Mouse (Mus musculus): ENCODE measurements at regions not wholly inside any gene's neighbourhood (a gene's known extent, or its start where the extent isn't known, plus 50 kb on each side); places are given as distances from the start of the nearest gene placed in this dataset.

- no peak for DNase-seq (ENCODE audit: low spot score)
Measured at GRCm38 (mm10) chr9:74342176-74342575, 232.0 kb downstream of the Wdr72 start.

- DNase-seq (ENCODE audit: low spot score) = no peak
Measured at GRCm38 (mm10) chr9:74345027-74345426, 234.9 kb downstream of the Wdr72 start.

- DNase-seq (ENCODE audit: low spot score) = no peak
Measured at GRCm38 (mm10) chr9:74348776-74349175, 238.6 kb downstream of the Wdr72 start.

- no peak for DNase-seq (ENCODE audit: low spot score)
Measured at GRCm38 (mm10) chr9:74365930-74366438, 255.8 kb downstream of the Wdr72 start.

- no peak for DNase-seq (ENCODE audit: low spot score)
Measured at GRCm38 (mm10) chr9:74376191-74376590, 266.0 kb downstream of the Wdr72 start.

- no peak for DNase-seq (ENCODE audit: low spot score)
Measured at GRCm38 (mm10) chr9:74377204-74377603, 267.0 kb downstream of the Wdr72 start.

GRCm38 (mm10) chr9:74384206-74384896, 274.2 kb downstream of the Wdr72 start:
- no peak for DNase-seq (ENCODE audit: low spot score)

GRCm38 (mm10) chr9:74425594-74425993, 315.4 kb downstream of the Wdr72 start:
- no peak for DNase-seq (ENCODE audit: low spot score)

- no peak for DNase-seq (ENCODE audit: low spot score)
Measured at GRCm38 (mm10) chr9:74449981-74450380, 339.8 kb downstream of the Wdr72 start.

GRCm38 (mm10) chr9:74461084-74461483, 350.9 kb downstream of the Wdr72 start:
- DNase-seq (ENCODE audit: low spot score) = no peak

- DNase-seq (ENCODE audit: low spot score) = no peak
Measured at GRCm38 (mm10) chr9:74476830-74477229, 366.7 kb downstream of the Wdr72 start.

GRCm38 (mm10) chr9:74479273-74479672, 369.1 kb downstream of the Wdr72 start:
- DNase-seq (ENCODE audit: low spot score) = no peak

GRCm38 (mm10) chr9:74513887-74514286, 347.8 kb upstream of the Onecut1 start:
- DNase-seq (ENCODE audit: low spot score) = no peak

- no peak for DNase-seq (ENCODE audit: low spot score)
Measured at GRCm38 (mm10) chr9:74528550-74528949, 333.2 kb upstream of the Onecut1 start.

GRCm38 (mm10) chr9:74530317-74530716, 331.4 kb upstream of the Onecut1 start:
- peak; percentile 1 for DNase-seq (ENCODE audit: low spot score)

GRCm38 (mm10) chr9:74530748-74531147, 331.0 kb upstream of the Onecut1 start:
- no peak for DNase-seq (ENCODE audit: low spot score)

GRCm38 (mm10) chr9:74531986-74532385, 329.7 kb upstream of the Onecut1 start:
- no peak for DNase-seq (ENCODE audit: low spot score)

- no peak for DNase-seq (ENCODE audit: low spot score)
Measured at GRCm38 (mm10) chr9:74534976-74535375, 326.7 kb upstream of the Onecut1 start.

- no peak for DNase-seq (ENCODE audit: low spot score)
Measured at GRCm38 (mm10) chr9:74556116-74556515, 305.6 kb upstream of the Onecut1 start.

- no peak for DNase-seq (ENCODE audit: low spot score)
Measured at GRCm38 (mm10) chr9:74592757-74593156, 269.0 kb upstream of the Onecut1 start.

GRCm38 (mm10) chr9:74593970-74594369, 267.8 kb upstream of the Onecut1 start:
- DNase-seq (ENCODE audit: low spot score) = no peak

- DNase-seq (ENCODE audit: low spot score) = no peak
Measured at GRCm38 (mm10) chr9:74604415-74604814, 257.3 kb upstream of the Onecut1 start.

GRCm38 (mm10) chr9:74621957-74622356, 239.8 kb upstream of the Onecut1 start:
- DNase-seq (ENCODE audit: low spot score) = no peak

- DNase-seq (ENCODE audit: low spot score) = no peak
Measured at GRCm38 (mm10) chr9:74645394-74645793, 216.3 kb upstream of the Onecut1 start.
